9 mouse cellular contexts compared by ENCODE assay signal in the genomic region with DNA sequence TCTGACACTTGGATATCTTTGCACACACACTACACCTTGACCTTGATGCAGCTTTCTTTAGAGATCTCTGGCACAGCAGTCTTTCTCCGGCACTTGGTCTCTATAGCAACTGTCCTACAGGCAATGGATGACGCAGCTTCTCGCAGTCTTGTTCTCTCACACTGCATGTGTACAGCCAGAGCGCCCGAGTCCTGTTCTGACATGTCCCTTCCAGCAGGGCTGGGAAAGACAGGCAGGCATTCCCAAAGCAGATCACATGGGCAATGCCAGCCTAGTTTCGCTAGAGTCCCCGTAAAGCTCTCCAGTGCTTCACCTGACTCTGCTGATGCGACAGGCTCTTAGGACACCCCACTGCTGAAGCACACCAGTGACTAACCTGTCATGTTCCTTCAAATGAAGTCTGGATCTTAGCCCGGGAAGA. TPM values are rescaled to one million over a fixed set of nuclear protein-coding genes. Genes with fewer than 3 reads are reported as not detected.
A peak's percentile ranks its signal among the peaks of the same experiment; 100 is the strongest.
DNase-seq lines count a peak whose midpoint lies in the region; ATAC-seq lines count a peak whose summit lies in the region.
"Had no signal": no experiment of that assay in that cellular context is flagged by ENCODE, and none has a peak within 500 bp of the region (broad histone marks: within the 10 kb centered on the region; RNA-seq: fewer than 3 reads in every experiment).

No protein-coding gene starts in this region.

- no peak overlapping the region for H3K4me3 ChIP-seq in hindbrain, embryonic 13.5 days
- no peak overlapping the region for H3K4me3 ChIP-seq in hindbrain, embryonic 11.5 days (ENCODE audit: low read depth, low read length)

- no peaks in the 10 kb centered on the region for H3K27me3 ChIP-seq in hindbrain, embryonic 13.5 days
- H3K27me3 ChIP-seq in hindbrain, embryonic 11.5 days (ENCODE audit: control insufficient read depth, insufficient read depth, low read length), result no peaks in the 10 kb centered on the region

- WGBS in hindbrain, embryonic 13.5 days, result 79% methylated on average over 9 of the region's 9 CpGs
- 75% methylated on average over 9 of the region's 9 CpGs for whole genome bisulfite sequencing in hindbrain, embryonic 11.5 days

- peaks cover 5% of the 10 kb centered on the region for H3K4me1 ChIP-seq in hindbrain, embryonic 13.5 days (replicated peaks)
- H3K4me1 ChIP-seq in hindbrain, embryonic 11.5 days (replicated peaks; ENCODE audit: control insufficient read depth, insufficient read depth, low read length), result no peaks in the 10 kb centered on the region

- H3K4me2 ChIP-seq in hindbrain, embryonic 13.5 days, result no peak overlapping the region
- no peak overlapping the region for H3K4me2 ChIP-seq in hindbrain, embryonic 11.5 days (replicated peaks; ENCODE audit: low read depth, low read length)

- H3K36me3 ChIP-seq in hindbrain, embryonic 13.5 days, result peaks cover 11% of the 10 kb centered on the region
- H3K36me3 ChIP-seq in hindbrain, embryonic 11.5 days (ENCODE audit: control insufficient read depth, insufficient read depth, low read length), result no peaks in the 10 kb centered on the region

- no peak for DNase-seq in hindbrain, embryonic 11.5 days (ENCODE audit: low spot score)
- peak; percentile 46 for DNase-seq in ZHBTc4 (ENCODE audit: low read depth, low spot score)
- DNase-seq in fat pad, adult 2 months (ENCODE audit: extremely low read depth, low read depth, low spot score), result peak; percentile 59
- no peak for DNase-seq in retina, embryonic 14.5 days (ENCODE audit: low spot score)
- DNase-seq in natural killer cell, adult 2 months (ENCODE audit: low spot score in 2 of 2), result no peak
- no peak for DNase-seq in kidney, adult 9 months

- peak overlapping the region; percentile 53 for H3K27ac ChIP-seq in hindbrain, embryonic 13.5 days
- no peak overlapping the region for H3K27ac ChIP-seq in hindbrain, embryonic 11.5 days (ENCODE audit: low read depth, low read length)

- ATAC-seq in hindbrain, embryonic 13.5 days (ENCODE audit: low FRiP score), result no peak
- ATAC-seq in hindbrain, embryonic 11.5 days (ENCODE audit: low FRiP score), result no peak
- ATAC-seq in megakaryocyte-erythroid progenitor cell, adult 5-6 weeks (replicated peaks; ENCODE audit: low FRiP score, low TSS enrichment, poor library complexity, severe bottlenecking), result 0 out of 2 replicates have a peak, but pooled peaks have one; percentile 6

- H3K9me3 ChIP-seq in hindbrain, embryonic 13.5 days, result no peaks in the 10 kb centered on the region
- no peaks in the 10 kb centered on the region for H3K9me3 ChIP-seq in hindbrain, embryonic 11.5 days (ENCODE audit: control insufficient read depth, low read length)

- peak overlapping the region; percentile 16 for H3K9ac ChIP-seq in hindbrain, embryonic 13.5 days
- no peak overlapping the region for H3K9ac ChIP-seq in hindbrain, embryonic 11.5 days (ENCODE audit: low read depth, low read length)

RNA-seq across cellular contexts. Expression of gene Bcl7c, which starts 33.3 kb away (rescaled TPM):
- polyA plus RNA-seq in hindbrain, embryonic 13.5 days (2015; fragmentation: Nextera tagmentation; extraction: Ambion mirVana), result 47.0 and 50.8 TPM in 2 replicates
- polyA plus RNA-seq in hindbrain, embryonic 11.5 days (2014; fragmentation: Nextera tagmentation; extraction: Ambion mirVana), result 58.4 and 61.5 TPM in 2 replicates
- total RNA-seq in megakaryocyte-erythroid progenitor cell, adult 5-6 weeks (2014; fragmentation: Nextera tagmentation), result 84.1 and 94.3 TPM in 2 replicates
- total RNA-seq in megakaryocyte-erythroid progenitor cell, adult 5-6 weeks (2017), result 51.3 and 61.0 TPM in 2 replicates

RNA-seq across cellular contexts. Expression of gene Ctf1, which starts 37.1 kb away (rescaled TPM):
- 2.8 and 3.3 TPM in 2 replicates for polyA plus RNA-seq in hindbrain, embryonic 13.5 days (2015; fragmentation: Nextera tagmentation; extraction: Ambion mirVana)
- polyA plus RNA-seq in hindbrain, embryonic 11.5 days (2014; fragmentation: Nextera tagmentation; extraction: Ambion mirVana), result 6.8 and 9.2 TPM in 2 replicates
- total RNA-seq in megakaryocyte-erythroid progenitor cell, adult 5-6 weeks (2014; fragmentation: Nextera tagmentation), result 4.2 and 5.5 TPM in 2 replicates
- 1.9 and 3.0 TPM in 2 replicates for total RNA-seq in megakaryocyte-erythroid progenitor cell, adult 5-6 weeks (2017)

RNA-seq across cellular contexts. Expression of gene Ctf2, which starts 56.6 kb away (rescaled TPM):
- 0.18 TPM in 1 of 2 replicates, not detected in the other for polyA plus RNA-seq in hindbrain, embryonic 13.5 days (2015; fragmentation: Nextera tagmentation; extraction: Ambion mirVana)
- 0.15 and 0.22 TPM in 2 replicates for polyA plus RNA-seq in hindbrain, embryonic 11.5 days (2014; fragmentation: Nextera tagmentation; extraction: Ambion mirVana)
- not detected in 2 replicates for total RNA-seq in megakaryocyte-erythroid progenitor cell, adult 5-6 weeks (2014; fragmentation: Nextera tagmentation)
- not detected in 2 replicates for total RNA-seq in megakaryocyte-erythroid progenitor cell, adult 5-6 weeks (2017)
- total RNA-seq: common myeloid progenitor, adult 5-6 weeks had no signal

RNA-seq across cellular contexts. Expression of gene Zfp629, which starts 59.8 kb away (rescaled TPM):
- 22.2 and 25.0 TPM in 2 replicates for polyA plus RNA-seq in hindbrain, embryonic 13.5 days (2015; fragmentation: Nextera tagmentation; extraction: Ambion mirVana)
- polyA plus RNA-seq in hindbrain, embryonic 11.5 days (2014; fragmentation: Nextera tagmentation; extraction: Ambion mirVana), result 28.0 and 31.0 TPM in 2 replicates
- 7.2 and 7.8 TPM in 2 replicates for total RNA-seq in megakaryocyte-erythroid progenitor cell, adult 5-6 weeks (2014; fragmentation: Nextera tagmentation)
- 3.4 and 9.1 TPM in 2 replicates for total RNA-seq in megakaryocyte-erythroid progenitor cell, adult 5-6 weeks (2017)

Comparison
In these comparisons a context has a peak if more than half of its experiments do, and no peak if none do; other contexts are left out.
1. DNase-seq: peak in ZHBTc4 (single experiment) and fat pad, adult 2 months (single experiment); none in hindbrain, embryonic 11.5 days (single experiment), retina, embryonic 14.5 days (single experiment), natural killer cell, adult 2 months (0 of 2) and kidney, adult 9 months (single experiment).